Mouse (Mus musculus) small intestine, adult 2 months (tissue): ENCODE measurements at regions not wholly inside any gene's neighbourhood (a gene's known extent, or its start where the extent isn't known, plus 50 kb on each side); places are given as distances from the start of the nearest gene placed in this dataset.

Experiments used
- H3K27ac ChIP-seq: fragments of 200-500 bp; 2 replicates; pipeline ENCODE4 v1.5.1; 2012; ENCODE audit warnings: low read depth, low read length, control low read depth, inconsistent platforms; ENCODE audit not compliant: insufficient read depth
- H3K27me3 ChIP-seq: fragments of 200-500 bp; 2 replicates; pipeline ENCODE4 v1.6.1; 2012; ENCODE audit warnings: mild to moderate bottlenecking, moderate library complexity, low read length, inconsistent platforms; ENCODE audit not compliant: control insufficient read depth, insufficient read depth
- H3K36me3 ChIP-seq: fragments of 200-500 bp; 2 replicates; pipeline ENCODE4 v1.6.1; 2012; ENCODE audit warnings: mild to moderate bottlenecking, low read length, control low read depth, inconsistent platforms; ENCODE audit not compliant: control insufficient read depth, insufficient read depth
- H3K4me1 ChIP-seq: fragments of 200-500 bp; 2 replicates; pipeline ENCODE4 v1.6.1; 2012; ENCODE audit warnings: low read length, inconsistent platforms, mixed read lengths; ENCODE audit not compliant: control insufficient read depth, insufficient read depth, insufficient read length
- H3K4me3 ChIP-seq: fragments of 200-500 bp; 2 replicates; pipeline ENCODE4 v1.5.1; 2012; ENCODE audit warnings: low read depth, mild to moderate bottlenecking, control low read depth, inconsistent platforms, low read length, moderate library complexity
- CTCF ChIP-seq: fragments of 200-500 bp; IDR thresholded peaks from 2 replicates; pipeline ENCODE4 v1.5.1; 2012; ENCODE audit warnings: low read depth, mild to moderate bottlenecking, control low read depth, inconsistent platforms, low read length, moderate library complexity, mixed read lengths; ENCODE audit not compliant: insufficient replicate concordance, insufficient read length; ENCODE audit errors: extremely low read depth
- POLR2A ChIP-seq: fragments of 200-500 bp; IDR thresholded peaks from 2 replicates; pipeline ENCODE4 v1.6.1; 2012; ENCODE audit warnings: low read depth, mild to moderate bottlenecking, control low read depth, inconsistent platforms, low read length, moderate library complexity
- WGBS: fragments of 180-500 bp; shearing (Covaris S2); methylation state at CpG from one replicate; pipeline ENCODE4 v1.1.7; 2018; 5-methylcytosine and 5-hydroxymethylcytosine counted together

DNA sequence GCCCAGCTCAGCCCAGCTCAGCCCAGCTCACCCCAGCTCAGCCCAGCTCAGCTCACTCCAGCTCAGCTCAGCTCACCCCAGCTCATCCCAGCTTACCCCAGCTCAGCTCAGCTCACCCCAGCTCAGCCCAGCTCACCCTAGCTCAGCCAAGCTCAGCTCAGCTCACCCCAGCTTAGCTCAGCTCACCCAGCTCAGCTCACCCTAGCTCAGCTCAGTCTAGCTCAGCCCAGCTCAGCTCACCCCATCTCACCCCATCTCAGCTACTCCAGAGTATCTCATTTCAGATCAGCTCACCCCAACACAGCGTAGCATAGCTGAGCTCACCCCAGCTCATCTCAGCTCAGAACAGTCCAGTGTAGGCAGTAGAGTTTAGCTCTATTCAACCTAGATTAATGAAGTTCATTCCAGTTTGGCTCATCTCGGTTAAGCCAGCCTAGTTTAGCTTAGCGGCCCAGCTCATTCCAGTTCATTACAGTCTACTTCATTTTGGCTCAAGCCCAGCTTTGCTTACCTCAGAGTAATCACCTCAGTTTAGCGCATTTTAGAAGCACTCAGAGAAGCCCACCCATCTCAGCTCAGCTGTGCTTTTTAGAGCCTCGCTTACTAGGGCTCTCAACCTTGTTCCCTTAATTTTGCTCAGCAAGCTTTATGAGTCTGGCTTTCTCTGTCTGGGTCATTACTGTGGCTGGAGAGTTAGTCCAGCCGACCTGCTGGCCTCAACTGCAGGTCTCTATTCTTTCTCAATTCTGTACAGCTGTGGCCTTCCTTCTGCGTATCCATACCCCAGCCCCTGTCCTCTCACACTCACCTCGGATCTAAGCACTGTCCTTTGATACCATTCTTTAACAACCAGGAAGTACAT is 63.9 kb upstream of the Adam6b start:
- H3K27me3 ChIP-seq: no peaks in the 10 kb centered on the region
- WGBS: 65% methylated on average over 8 of the region's 8 CpGs
- H3K4me1 ChIP-seq: no peaks in the 10 kb centered on the region
- peak overlapping the region; percentile 67 for H3K27ac ChIP-seq
- TF ChIP-seq CTCF (no peak), POLR2A (no peak)
- peak overlapping the region; percentile 54 for H3K4me3 ChIP-seq
- H3K36me3 ChIP-seq: no peaks in the 10 kb centered on the region

DNA sequence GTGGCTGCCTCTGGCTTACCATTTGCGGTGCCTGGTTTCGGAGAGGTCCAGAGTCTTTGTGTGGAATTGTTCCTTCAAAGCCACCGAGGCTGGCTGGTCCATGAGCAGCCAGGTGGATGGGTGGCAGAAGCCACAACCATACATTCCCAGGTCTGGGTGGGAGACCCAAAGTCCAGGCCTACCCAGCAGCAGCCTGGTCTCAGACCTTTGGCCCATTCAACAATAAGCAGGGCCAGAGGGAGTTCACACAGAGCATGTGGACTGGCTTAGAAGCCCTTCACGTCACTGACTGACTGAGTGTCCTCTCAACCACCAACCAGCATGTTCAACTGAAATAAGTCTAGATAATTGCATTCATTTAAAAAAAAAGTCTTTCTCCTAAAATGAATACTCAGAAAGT is 62.7 kb upstream of the Adam6b start:
- Histone ChIP-seq H3K4me1 (no peaks in the 10 kb centered on the region), H3K27ac (peak overlapping the region; percentile 77), H3K27me3 (no peaks in the 10 kb centered on the region), H3K4me3 (peak overlapping the region; percentile 59), H3K36me3 (no peaks in the 10 kb centered on the region)
- TF ChIP-seq POLR2A: no peak
- no peak for TF ChIP-seq CTCF
- WGBS: 71% methylated on average over 4 of the region's 4 CpGs

DNA sequence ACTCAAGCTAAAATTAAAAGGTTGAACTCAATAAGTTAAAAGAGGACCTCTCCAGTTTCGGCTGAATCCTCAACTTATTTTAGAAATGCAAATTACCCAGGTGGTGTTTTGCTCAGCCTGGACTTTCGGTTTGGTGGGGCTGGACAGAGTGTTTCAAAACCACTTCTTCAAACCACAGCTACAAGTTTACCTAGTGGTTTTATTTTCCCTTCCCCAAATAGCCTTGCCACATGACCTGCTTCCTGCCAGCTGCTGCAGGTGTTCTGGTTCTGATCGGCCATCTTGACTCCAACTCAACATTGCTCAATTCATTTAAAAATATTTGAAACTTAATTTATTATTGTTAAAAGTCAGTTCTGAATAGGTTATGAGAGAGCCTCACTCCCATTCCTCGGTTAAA is 62.0 kb upstream of the Adam6b start:
- no peaks in the 10 kb centered on the region for H3K27me3 ChIP-seq
- H3K36me3 ChIP-seq: no peaks in the 10 kb centered on the region
- no peak overlapping the region for H3K4me3 ChIP-seq
- H3K27ac ChIP-seq: no peak overlapping the region
- no peaks in the 10 kb centered on the region for H3K4me1 ChIP-seq
- WGBS: 63% methylated on average over 4 of the region's 4 CpGs
- TF ChIP-seq CTCF (no peak), POLR2A (no peak)

GRCm38 (mm10) chr12:113428461-113428860 is 60.9 kb upstream of the Adam6b start:
- Histone ChIP-seq H3K4me1 (no peaks in the 10 kb centered on the region), H3K27me3 (no peaks in the 10 kb centered on the region), H3K4me3 (0 out of 2 replicates have a peak overlapping the region, but pooled peaks have one; percentile 31), H3K36me3 (no peaks in the 10 kb centered on the region), H3K27ac (peak overlapping the region; percentile 57)
- no peak for TF ChIP-seq CTCF
- no peak for TF ChIP-seq POLR2A
- WGBS: 83% methylated on average over 3 of the region's 3 CpGs

DNA sequence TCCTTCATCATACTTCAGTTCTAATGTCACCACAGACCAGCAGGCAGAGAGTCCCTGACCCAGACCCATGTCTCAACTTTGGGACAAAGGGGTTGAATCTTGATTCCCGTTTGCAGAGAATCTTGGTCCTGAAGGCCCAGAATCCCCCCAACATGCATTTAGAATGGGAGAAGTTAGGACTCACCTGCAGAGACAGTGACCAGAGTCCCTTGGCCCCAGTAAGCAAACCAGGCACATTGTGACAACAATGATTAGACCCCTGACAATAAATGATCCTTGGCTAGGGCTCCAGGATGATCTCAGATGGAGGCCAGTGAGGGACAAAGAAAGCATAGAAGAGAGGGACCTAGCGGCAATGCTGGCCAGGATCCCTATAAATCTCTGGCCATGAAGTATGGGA is 60.4 kb upstream of the Adam6b start:
- 78% methylated on average over 2 of the region's 2 CpGs for WGBS
- TF ChIP-seq POLR2A (no peak), CTCF (no peak)
- peak overlapping the region; percentile 57; the same call in 1 of the 2 replicates for H3K27ac ChIP-seq
- H3K4me1 ChIP-seq: no peaks in the 10 kb centered on the region
- H3K27me3 ChIP-seq: no peaks in the 10 kb centered on the region
- H3K4me3 ChIP-seq: peak overlapping the region; percentile 31
- no peaks in the 10 kb centered on the region for H3K36me3 ChIP-seq

GRCm38 (mm10) chr12:113430340-113430739 is 59.0 kb upstream of the Adam6b start:
- no peaks in the 10 kb centered on the region for H3K27me3 ChIP-seq
- TF ChIP-seq CTCF: no peak
- TF ChIP-seq POLR2A: no peak
- 69% methylated on average over 6 of the region's 6 CpGs for WGBS
- no peaks in the 10 kb centered on the region for H3K4me1 ChIP-seq
- H3K36me3 ChIP-seq: no peaks in the 10 kb centered on the region
- no peak overlapping the region for H3K27ac ChIP-seq
- H3K4me3 ChIP-seq: no peak overlapping the region
